Mouse (Mus musculus): ENCODE results near the gene Dlg5. TPM values are rescaled to one million over a fixed set of nuclear protein-coding genes. Genes with fewer than 3 reads are reported as not detected.

Dlg5 gene
- polyA plus RNA-seq, 1 experiment from 2014 or later = 26.9 TPM

DNA sequence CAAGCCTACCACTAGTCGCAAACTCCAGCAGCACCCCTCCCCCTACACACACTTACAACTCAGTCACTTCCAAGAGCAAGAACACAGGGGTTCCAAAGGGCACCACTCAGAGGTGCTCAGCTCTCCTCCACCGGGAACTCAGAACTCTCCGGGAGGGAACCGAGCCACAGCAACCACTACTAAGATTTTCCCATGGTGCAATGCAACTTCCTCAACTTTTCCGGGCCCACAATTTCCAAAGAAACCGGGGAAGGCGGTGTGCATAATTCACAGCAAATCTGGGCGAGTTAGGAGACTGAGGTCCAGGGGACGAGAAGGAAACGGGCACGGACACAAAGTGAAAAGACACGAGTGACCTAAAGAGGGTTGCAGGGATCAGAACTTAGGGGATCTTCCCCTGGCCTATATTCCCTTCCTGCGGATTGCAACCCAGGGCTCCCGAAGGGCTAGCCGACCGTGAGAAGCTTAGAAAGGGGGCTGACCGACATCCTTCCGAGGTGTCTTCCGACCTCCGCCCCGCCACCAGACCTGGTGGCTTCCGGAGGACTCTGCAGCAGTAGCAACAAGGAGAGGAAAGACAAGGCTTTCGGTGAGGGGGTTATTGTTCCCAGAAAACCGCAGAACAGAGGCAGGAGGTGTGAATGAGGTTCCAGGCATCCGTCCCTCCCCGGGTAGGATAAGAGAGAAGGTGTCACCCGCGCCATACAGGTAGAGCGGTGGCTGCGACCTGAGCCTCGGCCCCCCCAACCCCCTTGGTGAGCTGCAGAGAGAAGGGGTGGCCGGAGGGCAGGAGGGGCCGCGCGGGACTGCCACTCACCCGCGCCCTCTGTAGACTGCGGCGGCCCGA is 1.2 kb downstream of the Dlg5 start:
- WGBS = under 1% methylated on average over 33 of the region's 40 CpGs
- peak; percentile 16 for ATAC-seq (ENCODE audit: low FRiP score)
- H3K4me3 ChIP-seq (ENCODE audit: low read depth, low read length) = peak overlapping the region; percentile 84

DNA sequence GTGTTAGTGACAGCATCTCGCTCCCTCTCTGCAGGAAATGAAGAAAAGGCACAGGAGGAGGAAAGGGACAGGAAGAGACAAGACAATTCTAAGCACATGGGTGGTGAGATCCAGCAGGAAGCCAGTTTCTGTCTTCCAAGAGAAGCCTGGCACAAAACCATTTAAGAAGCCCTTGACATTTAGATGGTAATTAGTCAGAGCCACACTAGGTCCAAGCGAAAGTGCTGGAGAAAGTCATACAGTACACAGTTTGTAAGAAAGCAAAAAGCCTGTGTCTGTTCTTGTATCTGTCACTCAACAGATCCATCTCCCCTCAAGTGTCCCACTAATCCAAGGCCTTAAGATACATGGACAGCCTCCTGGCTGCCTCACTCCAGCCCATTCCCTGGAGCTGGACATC is 3.7 kb downstream of the Dlg5 start:
- Histone ChIP-seq H3K9me3 (ENCODE audit: control insufficient read depth, low read length) (no peaks in the 10 kb centered on the region), H3K4me2 (replicated peaks; ENCODE audit: low read depth, low read length) (no peak overlapping the region), H3K4me3 (ENCODE audit: low read depth, low read length) (no peak overlapping the region), H3K27me3 (ENCODE audit: control insufficient read depth, insufficient read depth, low read length) (no peaks in the 10 kb centered on the region), H3K27ac (ENCODE audit: low read depth, low read length) (no peak overlapping the region), H3K4me1 (replicated peaks; ENCODE audit: control insufficient read depth, insufficient read depth, low read length) (0 out of 2 replicates have a peak, but pooled peaks cover 2% of the 10 kb centered on the region), H3K9ac (ENCODE audit: low read depth, low read length) (no peak overlapping the region), H3K36me3 (ENCODE audit: control insufficient read depth, insufficient read depth, low read length) (no peaks in the 10 kb centered on the region)
- no peak for DNase-seq (ENCODE audit: low spot score)
- no peak for ATAC-seq (ENCODE audit: low FRiP score)
- WGBS = 95% methylated on average over 2 of the region's 2 CpGs

More for the DNA sequence above, 1.2 kb downstream of the Dlg5 start:
- H3K36me3 ChIP-seq (ENCODE audit: control insufficient read depth, insufficient read depth, low read length) = no peaks in the 10 kb centered on the region
- H3K27me3 ChIP-seq (ENCODE audit: control insufficient read depth, insufficient read depth, low read length) = no peaks in the 10 kb centered on the region
- H3K4me1 ChIP-seq (replicated peaks; ENCODE audit: control insufficient read depth, insufficient read depth, low read length) = 0 out of 2 replicates have a peak, but pooled peaks cover 2% of the 10 kb centered on the region
- H3K9me3 ChIP-seq (ENCODE audit: control insufficient read depth, low read length) = no peaks in the 10 kb centered on the region
- peak overlapping the region; percentile 93 for H3K4me2 ChIP-seq (replicated peaks; ENCODE audit: low read depth, low read length)
- DNase-seq (ENCODE audit: low spot score) = peak; percentile 59
- peak overlapping the region; percentile 91 for H3K9ac ChIP-seq (ENCODE audit: low read depth, low read length)
- peak overlapping the region; percentile 85 for H3K27ac ChIP-seq (ENCODE audit: low read depth, low read length)

DNA sequence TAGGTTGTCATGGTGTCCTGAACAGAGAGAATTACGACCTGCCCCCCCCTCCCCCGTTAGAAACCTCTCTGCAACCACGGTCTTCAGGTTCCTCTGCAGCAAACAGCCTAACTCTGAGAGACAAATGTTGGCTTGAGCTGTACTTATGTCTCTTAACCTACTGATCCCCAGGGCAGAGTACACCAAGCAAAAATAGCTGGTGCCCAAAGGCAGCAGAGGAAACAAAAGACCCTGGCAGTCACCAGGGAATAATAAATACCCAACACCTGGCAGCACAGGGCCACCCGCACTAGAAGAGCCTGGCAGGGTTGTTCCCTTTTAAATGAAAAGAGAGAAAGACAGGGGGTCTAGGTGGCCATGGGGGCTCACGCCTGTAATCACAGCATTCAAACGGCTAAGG is 4.9 kb downstream of the Dlg5 start:
- no peak overlapping the region for H3K4me3 ChIP-seq (ENCODE audit: low read depth, low read length)
- H3K36me3 ChIP-seq (ENCODE audit: control insufficient read depth, insufficient read depth, low read length) = no peaks in the 10 kb centered on the region
- DNase-seq (ENCODE audit: low spot score) (no peak), ATAC-seq (ENCODE audit: low FRiP score) (no peak)
- no peak overlapping the region for H3K27ac ChIP-seq (ENCODE audit: low read depth, low read length)
- WGBS = 79% methylated on average over 6 of the region's 6 CpGs
- no peaks in the 10 kb centered on the region for H3K9me3 ChIP-seq (ENCODE audit: control insufficient read depth, low read length)
- 0 out of 2 replicates have a peak, but pooled peaks cover 2% of the 10 kb centered on the region for H3K4me1 ChIP-seq (replicated peaks; ENCODE audit: control insufficient read depth, insufficient read depth, low read length)
- H3K4me2 ChIP-seq (replicated peaks; ENCODE audit: low read depth, low read length) = no peak overlapping the region
- H3K9ac ChIP-seq (ENCODE audit: low read depth, low read length) = no peak overlapping the region
- no peaks in the 10 kb centered on the region for H3K27me3 ChIP-seq (ENCODE audit: control insufficient read depth, insufficient read depth, low read length)

DNA sequence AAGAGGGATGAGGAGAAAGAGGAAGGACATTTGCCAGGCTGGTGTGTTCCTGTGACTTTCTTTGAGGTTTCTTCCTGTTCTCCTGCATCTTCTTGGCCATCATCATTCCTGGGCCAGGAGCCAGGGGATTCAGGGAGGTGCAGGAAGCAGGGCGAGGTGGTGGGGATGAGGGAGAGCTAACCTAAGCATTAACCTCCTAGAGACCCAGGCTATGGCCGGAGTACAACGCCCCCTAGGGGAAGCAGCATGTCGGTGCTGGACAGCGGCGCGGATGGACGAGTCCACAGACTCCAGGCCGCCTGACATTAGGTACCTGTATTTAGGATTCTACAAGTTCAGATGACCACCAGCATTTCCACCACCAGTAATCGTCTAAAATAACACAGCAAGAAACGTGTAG is 6.1 kb downstream of the Dlg5 start:
- no peak overlapping the region for H3K27ac ChIP-seq (ENCODE audit: low read depth, low read length)
- 82% methylated on average over 11 of the region's 11 CpGs for WGBS
- no peak overlapping the region for H3K4me3 ChIP-seq (ENCODE audit: low read depth, low read length)
- H3K27me3 ChIP-seq (ENCODE audit: control insufficient read depth, insufficient read depth, low read length) = no peaks in the 10 kb centered on the region
- H3K4me1 ChIP-seq (replicated peaks; ENCODE audit: control insufficient read depth, insufficient read depth, low read length) = 0 out of 2 replicates have a peak, but pooled peaks cover 1% of the 10 kb centered on the region
- ATAC-seq (ENCODE audit: low FRiP score) (no peak), DNase-seq (ENCODE audit: low spot score) (no peak)
- H3K9ac ChIP-seq (ENCODE audit: low read depth, low read length) = no peak overlapping the region
- H3K9me3 ChIP-seq (ENCODE audit: control insufficient read depth, low read length) = no peaks in the 10 kb centered on the region
- no peaks in the 10 kb centered on the region for H3K36me3 ChIP-seq (ENCODE audit: control insufficient read depth, insufficient read depth, low read length)
- H3K4me2 ChIP-seq (replicated peaks; ENCODE audit: low read depth, low read length) = no peak overlapping the region

DNA sequence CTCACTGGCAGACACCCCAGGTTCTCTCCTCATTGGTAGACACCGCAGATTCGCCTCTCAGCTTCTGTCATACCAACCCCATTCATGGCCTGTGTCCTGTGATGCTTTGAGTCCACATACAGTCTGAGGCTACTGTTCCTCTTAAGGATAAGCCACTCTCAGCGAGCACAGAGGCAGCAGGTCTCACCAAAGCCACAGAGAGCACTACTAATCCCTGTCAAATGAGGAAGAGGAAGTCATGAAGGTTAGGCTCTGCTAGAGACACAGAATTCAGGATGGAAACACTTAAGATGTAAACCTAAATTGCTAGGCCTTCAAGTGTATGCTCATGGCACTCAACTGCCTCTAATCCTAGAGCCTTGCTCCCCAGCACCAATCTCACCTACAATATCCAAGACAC is 9.8 kb downstream of the Dlg5 start:
- no peaks in the 10 kb centered on the region for H3K27me3 ChIP-seq (ENCODE audit: control insufficient read depth, insufficient read depth, low read length)
- ATAC-seq (ENCODE audit: low FRiP score) = no peak
- DNase-seq (ENCODE audit: low spot score) = no peak
- no peaks in the 10 kb centered on the region for H3K36me3 ChIP-seq (ENCODE audit: control insufficient read depth, insufficient read depth, low read length)
- no peak overlapping the region for H3K4me3 ChIP-seq (ENCODE audit: low read depth, low read length)
- no peak overlapping the region for H3K27ac ChIP-seq (ENCODE audit: low read depth, low read length)
- 0 out of 2 replicates have a peak, but pooled peaks cover 2% of the 10 kb centered on the region for H3K4me1 ChIP-seq (replicated peaks; ENCODE audit: control insufficient read depth, insufficient read depth, low read length)
- no peak overlapping the region for H3K4me2 ChIP-seq (replicated peaks; ENCODE audit: low read depth, low read length)
- H3K9ac ChIP-seq (ENCODE audit: low read depth, low read length) = no peak overlapping the region
- 94% methylated on average over 3 of the region's 3 CpGs for WGBS
- no peaks in the 10 kb centered on the region for H3K9me3 ChIP-seq (ENCODE audit: control insufficient read depth, low read length)

DNA sequence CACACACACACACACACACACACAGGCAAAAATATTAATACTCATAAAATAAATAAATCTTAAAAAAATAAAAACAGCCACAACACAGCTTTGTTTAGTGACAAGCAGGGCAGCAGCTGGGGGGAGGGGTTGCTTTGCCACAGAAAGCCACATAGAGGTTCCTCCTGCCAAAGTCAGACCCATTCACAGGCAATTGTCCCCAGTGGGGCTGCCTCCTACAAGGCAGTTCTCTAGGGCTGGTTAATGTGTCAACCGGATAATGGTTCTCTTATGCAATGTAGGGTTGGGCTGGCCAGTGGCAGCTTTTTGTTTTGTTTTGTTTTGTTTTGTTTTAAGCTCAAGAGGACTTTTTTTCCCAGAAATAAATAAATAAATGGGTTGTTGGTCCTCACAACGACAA is 11.3 kb downstream of the Dlg5 start:
- H3K27me3 ChIP-seq (ENCODE audit: control insufficient read depth, insufficient read depth, low read length) = no peaks in the 10 kb centered on the region

DNA sequence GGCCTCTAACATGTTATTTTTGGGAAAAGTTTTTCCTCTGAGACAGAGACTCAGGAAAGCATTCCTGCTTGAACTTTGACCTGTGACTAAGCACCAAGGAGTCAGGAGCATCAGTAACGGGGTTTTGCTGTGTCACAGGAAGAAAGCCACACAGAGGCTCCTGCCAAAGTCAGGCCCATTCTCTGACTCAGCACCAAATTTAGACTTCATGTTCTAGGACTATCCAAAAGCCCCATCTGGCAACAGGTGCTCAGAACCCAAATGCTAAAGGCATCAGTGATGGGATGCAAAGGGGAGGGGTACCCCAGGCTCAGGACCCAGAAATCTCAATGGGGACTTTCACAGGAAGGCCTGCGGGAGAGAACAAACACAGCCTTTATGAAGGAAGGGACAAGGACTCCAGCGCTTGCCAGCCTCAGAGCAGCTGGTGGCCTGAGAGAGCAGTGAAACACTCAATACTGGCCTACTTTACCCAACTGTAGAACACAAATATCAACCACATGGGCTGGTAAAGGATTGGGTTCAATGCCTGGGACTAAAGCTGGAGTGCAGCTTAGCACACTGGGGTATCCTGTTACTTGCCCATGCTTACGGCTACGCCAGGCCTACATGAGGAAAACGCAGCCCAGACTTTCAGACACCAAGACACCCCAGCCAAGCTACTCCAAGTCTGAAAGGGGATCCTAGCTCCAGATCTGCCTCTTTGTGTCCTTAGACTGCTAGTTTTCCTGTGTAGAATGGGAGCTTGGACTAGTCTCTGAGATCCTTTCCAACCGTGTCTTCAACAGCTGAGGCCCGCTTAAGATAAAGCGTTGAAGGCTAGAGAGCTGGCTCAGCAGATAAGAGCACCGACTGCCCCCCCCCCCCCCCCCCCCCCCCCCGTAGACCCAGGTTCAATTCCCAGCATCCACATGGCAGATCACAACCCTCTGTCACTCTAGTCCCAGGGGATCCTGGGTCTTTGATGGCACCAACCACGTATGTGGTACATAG is 12.8 kb downstream of the Dlg5 start:
- H3K27me3 ChIP-seq (ENCODE audit: control insufficient read depth, insufficient read depth, low read length) = no peaks in the 10 kb centered on the region
- no peak overlapping the region for H3K27ac ChIP-seq (ENCODE audit: low read depth, low read length)
- H3K36me3 ChIP-seq (ENCODE audit: control insufficient read depth, insufficient read depth, low read length) = no peaks in the 10 kb centered on the region
- H3K9me3 ChIP-seq (ENCODE audit: control insufficient read depth, low read length) = no peaks in the 10 kb centered on the region
- H3K4me1 ChIP-seq (replicated peaks; ENCODE audit: control insufficient read depth, insufficient read depth, low read length) = 0 out of 2 replicates have a peak, but pooled peaks cover 2% of the 10 kb centered on the region
- no peak overlapping the region for H3K4me3 ChIP-seq (ENCODE audit: low read depth, low read length)
- ATAC-seq (ENCODE audit: low FRiP score) = no peak
- no peak overlapping the region for H3K4me2 ChIP-seq (replicated peaks; ENCODE audit: low read depth, low read length)
- 66% methylated on average over 12 of the region's 12 CpGs for WGBS
- no peak for DNase-seq (ENCODE audit: low spot score)
- H3K9ac ChIP-seq (ENCODE audit: low read depth, low read length) = no peak overlapping the region

More for the DNA sequence above, 11.3 kb downstream of the Dlg5 start:
- Histone ChIP-seq H3K4me3 (ENCODE audit: low read depth, low read length) (no peak overlapping the region), H3K4me1 (replicated peaks; ENCODE audit: control insufficient read depth, insufficient read depth, low read length) (0 out of 2 replicates have a peak, but pooled peaks cover 2% of the 10 kb centered on the region), H3K27ac (ENCODE audit: low read depth, low read length) (no peak overlapping the region), H3K4me2 (replicated peaks; ENCODE audit: low read depth, low read length) (no peak overlapping the region), H3K36me3 (ENCODE audit: control insufficient read depth, insufficient read depth, low read length) (no peaks in the 10 kb centered on the region), H3K9ac (ENCODE audit: low read depth, low read length) (no peak overlapping the region), H3K9me3 (ENCODE audit: control insufficient read depth, low read length) (no peaks in the 10 kb centered on the region)
- ATAC-seq (ENCODE audit: low FRiP score) (no peak), DNase-seq (ENCODE audit: low spot score) (no peak)
- WGBS = 28% methylated on average over 2 of the region's 2 CpGs

DNA sequence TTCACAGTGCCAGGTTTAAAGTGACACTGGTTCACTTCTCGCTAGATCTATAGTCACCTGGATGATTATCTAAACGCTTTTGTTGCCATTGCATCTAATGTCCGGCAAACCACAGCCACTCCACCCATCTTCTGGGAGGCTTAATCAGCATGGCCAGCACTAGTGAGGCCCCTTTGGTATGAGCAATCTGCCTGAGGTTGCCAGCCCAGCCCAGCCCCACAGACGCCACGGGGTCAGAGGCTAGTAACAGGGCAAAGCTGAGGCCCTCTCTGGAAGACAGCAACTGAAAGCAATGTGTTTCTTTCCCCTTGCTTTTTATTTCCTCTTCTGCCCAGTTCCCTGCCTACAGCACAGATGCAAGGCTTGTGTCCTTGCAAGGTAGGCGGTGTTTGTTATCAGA is 17.2 kb downstream of the Dlg5 start:
- no peaks in the 10 kb centered on the region for H3K9me3 ChIP-seq (ENCODE audit: control insufficient read depth, low read length)
- no peaks in the 10 kb centered on the region for H3K27me3 ChIP-seq (ENCODE audit: control insufficient read depth, insufficient read depth, low read length)
- no peak overlapping the region for H3K9ac ChIP-seq (ENCODE audit: low read depth, low read length)
- H3K4me2 ChIP-seq (replicated peaks; ENCODE audit: low read depth, low read length) = no peak overlapping the region
- DNase-seq (ENCODE audit: low spot score) (no peak), ATAC-seq (ENCODE audit: low FRiP score) (no peak)
- H3K4me3 ChIP-seq (ENCODE audit: low read depth, low read length) = no peak overlapping the region
- 0 out of 2 replicates have a peak, but pooled peaks cover 2% of the 10 kb centered on the region for H3K4me1 ChIP-seq (replicated peaks; ENCODE audit: control insufficient read depth, insufficient read depth, low read length)
- WGBS = 85% methylated on average over 6 of the region's 6 CpGs
- H3K36me3 ChIP-seq (ENCODE audit: control insufficient read depth, insufficient read depth, low read length) = no peaks in the 10 kb centered on the region
- H3K27ac ChIP-seq (ENCODE audit: low read depth, low read length) = no peak overlapping the region

Measured in hindbrain, embryonic 11.5 days (tissue).